Mouse (Mus musculus): ENCODE data around the gene Nacad. TPM values are rescaled to one million over a fixed set of nuclear protein-coding genes. Genes with fewer than 3 reads are reported as not detected.

Gene Nacad
- polyA plus RNA-seq, 1 experiment: not detected

- Histone ChIP-seq H3K27ac (ENCODE audit: insufficient read depth, low read depth, low read length) (peak overlapping the region; percentile 79), H3K4me1 (ENCODE audit: control insufficient read depth, insufficient read depth, low read length) (peaks cover 23% of the 10 kb centered on the region), H3K4me3 (ENCODE audit: insufficient read depth, low read length) (no peak overlapping the region)
- TF ChIP-seq CTCF (IDR thresholded peaks at IDR 0.05; ENCODE audit: low read depth, low read length) (no peak), POLR2A (IDR thresholded peaks at IDR 0.05; ENCODE audit: borderline replicate concordance, low read depth, low read length) (no peak)
These were observed 20.1 kb downstream of the Nacad start for GRCm38 (mm10) chr11:6585748-6586147.

- Histone ChIP-seq H3K4me3 (ENCODE audit: insufficient read depth, low read length) (no peak overlapping the region), H3K4me1 (ENCODE audit: control insufficient read depth, insufficient read depth, low read length) (peaks cover 15% of the 10 kb centered on the region), H3K27ac (ENCODE audit: insufficient read depth, low read depth, low read length) (no peak overlapping the region)
- TF ChIP-seq POLR2A (IDR thresholded peaks at IDR 0.05; ENCODE audit: borderline replicate concordance, low read depth, low read length) (no peak), CTCF (IDR thresholded peaks at IDR 0.05; ENCODE audit: low read depth, low read length) (no peak)
These were observed 24.3 kb downstream of the Nacad start for GRCm38 (mm10) chr11:6581560-6581959.

GRCm38 (mm10) chr11:6580065-6580750 lies 25.6 kb downstream of the Nacad start:
- no peak for TF ChIP-seq POLR2A (IDR thresholded peaks at IDR 0.05; ENCODE audit: borderline replicate concordance, low read depth, low read length)
- TF ChIP-seq CTCF (IDR thresholded peaks at IDR 0.05; ENCODE audit: low read depth, low read length): no peak
- H3K27ac ChIP-seq (ENCODE audit: insufficient read depth, low read depth, low read length): no peak overlapping the region
- peaks cover 3% of the 10 kb centered on the region; the same call in 1 of the 2 replicates for H3K4me1 ChIP-seq (ENCODE audit: control insufficient read depth, insufficient read depth, low read length)
- no peak overlapping the region for H3K4me3 ChIP-seq (ENCODE audit: insufficient read depth, low read length)

GRCm38 (mm10) chr11:6579361-6579760 lies 26.5 kb downstream of the Nacad start:
- no peak for TF ChIP-seq CTCF (IDR thresholded peaks at IDR 0.05; ENCODE audit: low read depth, low read length)
- TF ChIP-seq POLR2A (IDR thresholded peaks at IDR 0.05; ENCODE audit: borderline replicate concordance, low read depth, low read length): no peak
- H3K27ac ChIP-seq (ENCODE audit: insufficient read depth, low read depth, low read length): no peak overlapping the region
- peaks cover 2% of the 10 kb centered on the region; the same call in 1 of the 2 replicates for H3K4me1 ChIP-seq (ENCODE audit: control insufficient read depth, insufficient read depth, low read length)

GRCm38 (mm10) chr11:6576151-6576550 lies 29.7 kb downstream of the Nacad start:
- H3K4me3 ChIP-seq (ENCODE audit: insufficient read depth, low read length): no peak overlapping the region
- H3K27ac ChIP-seq (ENCODE audit: insufficient read depth, low read depth, low read length): no peak overlapping the region
- H3K4me1 ChIP-seq (ENCODE audit: control insufficient read depth, insufficient read depth, low read length): peaks cover 2% of the 10 kb centered on the region; the same call in 1 of the 2 replicates
- TF ChIP-seq POLR2A (IDR thresholded peaks at IDR 0.05; ENCODE audit: borderline replicate concordance, low read depth, low read length) (no peak), CTCF (IDR thresholded peaks at IDR 0.05; ENCODE audit: low read depth, low read length) (no peak)

More at GRCm38 (mm10) chr11:6579361-6579760, 26.5 kb downstream of the Nacad start:
- no peak overlapping the region for H3K4me3 ChIP-seq (ENCODE audit: insufficient read depth, low read length)

GRCm38 (mm10) chr11:6569410-6569777 lies 36.5 kb downstream of the Nacad start:
- TF ChIP-seq POLR2A (IDR thresholded peaks at IDR 0.05; ENCODE audit: borderline replicate concordance, low read depth, low read length) (no peak), CTCF (IDR thresholded peaks at IDR 0.05; ENCODE audit: low read depth, low read length) (no peak)
- peaks cover 5% of the 10 kb centered on the region; the same call in 1 of the 2 replicates for H3K4me1 ChIP-seq (ENCODE audit: control insufficient read depth, insufficient read depth, low read length)
- no peak overlapping the region for H3K4me3 ChIP-seq (ENCODE audit: insufficient read depth, low read length)
- no peak overlapping the region for H3K27ac ChIP-seq (ENCODE audit: insufficient read depth, low read depth, low read length)

- no peak overlapping the region for H3K27ac ChIP-seq (ENCODE audit: insufficient read depth, low read depth, low read length)
- no peak for TF ChIP-seq POLR2A (IDR thresholded peaks at IDR 0.05; ENCODE audit: borderline replicate concordance, low read depth, low read length)
- no peak for TF ChIP-seq CTCF (IDR thresholded peaks at IDR 0.05; ENCODE audit: low read depth, low read length)
- no peak overlapping the region for H3K4me3 ChIP-seq (ENCODE audit: insufficient read depth, low read length)
- peaks cover 9% of the 10 kb centered on the region for H3K4me1 ChIP-seq (ENCODE audit: control insufficient read depth, insufficient read depth, low read length)
These were observed 37.1 kb downstream of the Nacad start for GRCm38 (mm10) chr11:6568584-6569409.

GRCm38 (mm10) chr11:6567951-6568350 lies 37.9 kb downstream of the Nacad start:
- peaks cover 16% of the 10 kb centered on the region for H3K4me1 ChIP-seq (ENCODE audit: control insufficient read depth, insufficient read depth, low read length)
- TF ChIP-seq POLR2A (IDR thresholded peaks at IDR 0.05; ENCODE audit: borderline replicate concordance, low read depth, low read length) (no peak), CTCF (IDR thresholded peaks at IDR 0.05; ENCODE audit: low read depth, low read length) (no peak)
- no peak overlapping the region for H3K4me3 ChIP-seq (ENCODE audit: insufficient read depth, low read length)
- H3K27ac ChIP-seq (ENCODE audit: insufficient read depth, low read depth, low read length): no peak overlapping the region

- no peak for TF ChIP-seq POLR2A (IDR thresholded peaks at IDR 0.05; ENCODE audit: borderline replicate concordance, low read depth, low read length)
- no peak for TF ChIP-seq CTCF (IDR thresholded peaks at IDR 0.05; ENCODE audit: low read depth, low read length)
- no peak overlapping the region for H3K27ac ChIP-seq (ENCODE audit: insufficient read depth, low read depth, low read length)
- no peak overlapping the region for H3K4me3 ChIP-seq (ENCODE audit: insufficient read depth, low read length)
- peaks cover 26% of the 10 kb centered on the region for H3K4me1 ChIP-seq (ENCODE audit: control insufficient read depth, insufficient read depth, low read length)
These were observed 39.4 kb downstream of the Nacad start for GRCm38 (mm10) chr11:6566496-6566895.

- no peak overlapping the region for H3K4me3 ChIP-seq (ENCODE audit: insufficient read depth, low read length)
- TF ChIP-seq POLR2A (IDR thresholded peaks at IDR 0.05; ENCODE audit: borderline replicate concordance, low read depth, low read length): no peak
- TF ChIP-seq CTCF (IDR thresholded peaks at IDR 0.05; ENCODE audit: low read depth, low read length): no peak
- peaks cover 44% of the 10 kb centered on the region for H3K4me1 ChIP-seq (ENCODE audit: control insufficient read depth, insufficient read depth, low read length)
- 0 out of 2 replicates have a peak overlapping the region, but pooled peaks have one; percentile 92 for H3K27ac ChIP-seq (ENCODE audit: insufficient read depth, low read depth, low read length)
These were observed 42.7 kb downstream of the Nacad start for GRCm38 (mm10) chr11:6563201-6563600.

All from bone marrow macrophage, adult 2 months (primary cell).